Mouse (Mus musculus): Measurements from ENCODE around the gene Chrna9. TPM values are rescaled to one million over a fixed set of nuclear protein-coding genes. Genes with fewer than 3 reads are reported as not detected.

Chrna9 gene
- polyA plus RNA-seq (2016; fragmentation: Nextera tagmentation; extraction: Ambion mirVana): 0.26 TPM in 1 of 2 replicates, not detected in the other

GRCm38 (mm10) chr5:65934783-65935182, at the start of gene Chrna9:
TSS of gene Chrna9 (plus strand) at chr5:65934921.
- Histone ChIP-seq H3K4me2 (no peak within 1 kb of the TSS), H3K27me3 (replicated peaks) (no peaks in the 10 kb centered on the region)
- WGBS: 81% methylated on average over 5 of the region's 5 CpGs

GRCm38 (mm10) chr5:65885699-65886443, 48.9 kb upstream of the Chrna9 start:
- ATAC-seq (ENCODE audit: insufficient number of reproducible peaks, low FRiP score): no peak
- Histone ChIP-seq H3K9me3 (replicated peaks) (no peaks in the 10 kb centered on the region), H3K9ac (no peak overlapping the region), H3K4me1 (replicated peaks) (peaks cover 10% of the 10 kb centered on the region), H3K4me2 (no peak overlapping the region), H3K4me3 (no peak overlapping the region), H3K36me3 (no peaks in the 10 kb centered on the region), H3K27me3 (replicated peaks) (no peaks in the 10 kb centered on the region), H3K27ac (ENCODE audit: poor library complexity, severe bottlenecking) (no peak overlapping the region)
- WGBS: 69% methylated on average over 15 of the region's 15 CpGs

More at GRCm38 (mm10) chr5:65934783-65935182, at the start of gene Chrna9:
- Histone ChIP-seq H3K27ac (ENCODE audit: poor library complexity, severe bottlenecking) (no peak within 1 kb of the TSS), H3K4me1 (replicated peaks) (0 out of 2 replicates have a peak, but pooled peaks cover 8% of the 10 kb centered on the region), H3K4me3 (no peak within 1 kb of the TSS), H3K9ac (no peak within 1 kb of the TSS), H3K36me3 (no peaks in the 10 kb centered on the region), H3K9me3 (replicated peaks) (no peaks in the 10 kb centered on the region)
- ATAC-seq (ENCODE audit: insufficient number of reproducible peaks, low FRiP score): no peak

- Histone ChIP-seq H3K36me3 (no peaks in the 10 kb centered on the region), H3K4me3 (no peak overlapping the region), H3K4me2 (no peak overlapping the region), H3K9me3 (replicated peaks) (no peaks in the 10 kb centered on the region), H3K9ac (no peak overlapping the region), H3K4me1 (replicated peaks) (peaks cover 10% of the 10 kb centered on the region), H3K27ac (ENCODE audit: poor library complexity, severe bottlenecking) (no peak overlapping the region), H3K27me3 (replicated peaks) (no peaks in the 10 kb centered on the region)
- ATAC-seq (ENCODE audit: insufficient number of reproducible peaks, low FRiP score): no peak
- 88% methylated on average over 5 of the region's 5 CpGs for WGBS
Observed at GRCm38 (mm10) chr5:65888102-65888501, 46.6 kb upstream of the Chrna9 start.

- ATAC-seq (ENCODE audit: insufficient number of reproducible peaks, low FRiP score): peak; percentile 79
- H3K9me3 ChIP-seq (replicated peaks): no peaks in the 10 kb centered on the region
- H3K36me3 ChIP-seq: no peaks in the 10 kb centered on the region
- H3K9ac ChIP-seq: no peak overlapping the region
- no peak overlapping the region for H3K4me2 ChIP-seq
- H3K4me1 ChIP-seq (replicated peaks): peaks cover 10% of the 10 kb centered on the region
- H3K27me3 ChIP-seq (replicated peaks): no peaks in the 10 kb centered on the region
- H3K27ac ChIP-seq (ENCODE audit: poor library complexity, severe bottlenecking): peak overlapping the region; percentile 51
- H3K4me3 ChIP-seq: no peak overlapping the region
- 51% methylated on average over 5 of the region's 5 CpGs for WGBS
Observed at GRCm38 (mm10) chr5:65888998-65889397, 45.7 kb upstream of the Chrna9 start.

- ATAC-seq (ENCODE audit: insufficient number of reproducible peaks, low FRiP score): no peak
Observed at GRCm38 (mm10) chr5:65891251-65891826, 43.4 kb upstream of the Chrna9 start.

GRCm38 (mm10) chr5:65895121-65895692, 39.5 kb upstream of the Chrna9 start:
- no peak for ATAC-seq (ENCODE audit: insufficient number of reproducible peaks, low FRiP score)
- no peaks in the 10 kb centered on the region for H3K27me3 ChIP-seq (replicated peaks)
- H3K36me3 ChIP-seq: no peaks in the 10 kb centered on the region
- no peak overlapping the region for H3K9ac ChIP-seq
- no peak overlapping the region for H3K4me2 ChIP-seq
- no peaks in the 10 kb centered on the region for H3K9me3 ChIP-seq (replicated peaks)
- H3K4me1 ChIP-seq (replicated peaks): peaks cover 22% of the 10 kb centered on the region
- no peak overlapping the region for H3K27ac ChIP-seq (ENCODE audit: poor library complexity, severe bottlenecking)
- no peak overlapping the region for H3K4me3 ChIP-seq
- WGBS: 69% methylated on average over 6 of the region's 6 CpGs

More at GRCm38 (mm10) chr5:65891251-65891826, 43.4 kb upstream of the Chrna9 start:
- Histone ChIP-seq H3K9me3 (replicated peaks) (no peaks in the 10 kb centered on the region), H3K27me3 (replicated peaks) (no peaks in the 10 kb centered on the region), H3K27ac (ENCODE audit: poor library complexity, severe bottlenecking) (no peak overlapping the region), H3K4me3 (no peak overlapping the region), H3K4me1 (replicated peaks) (peaks cover 24% of the 10 kb centered on the region), H3K9ac (no peak overlapping the region), H3K4me2 (no peak overlapping the region), H3K36me3 (no peaks in the 10 kb centered on the region)
- WGBS: 85% methylated on average over 14 of the region's 14 CpGs

GRCm38 (mm10) chr5:65895764-65896163, 39.0 kb upstream of the Chrna9 start:
- no peaks in the 10 kb centered on the region for H3K36me3 ChIP-seq
- H3K27me3 ChIP-seq (replicated peaks): no peaks in the 10 kb centered on the region
- H3K9ac ChIP-seq: no peak overlapping the region
- peaks cover 26% of the 10 kb centered on the region for H3K4me1 ChIP-seq (replicated peaks)
- H3K27ac ChIP-seq (ENCODE audit: poor library complexity, severe bottlenecking): peak overlapping the region; percentile 48; the same call in 1 of the 2 replicates
- ATAC-seq (ENCODE audit: insufficient number of reproducible peaks, low FRiP score): no peak; the same call in 1 of the 2 replicates
- WGBS: 56% methylated on average over 7 of the region's 7 CpGs
- no peaks in the 10 kb centered on the region for H3K9me3 ChIP-seq (replicated peaks)
- no peak overlapping the region for H3K4me3 ChIP-seq
- H3K4me2 ChIP-seq: no peak overlapping the region

- peaks cover 1% of the 10 kb centered on the region; the same call in 1 of the 2 replicates for H3K9me3 ChIP-seq (replicated peaks)
- H3K27ac ChIP-seq (ENCODE audit: poor library complexity, severe bottlenecking): no peak overlapping the region
- no peaks in the 10 kb centered on the region for H3K27me3 ChIP-seq (replicated peaks)
- no peaks in the 10 kb centered on the region for H3K36me3 ChIP-seq
- H3K4me1 ChIP-seq (replicated peaks): peaks cover 27% of the 10 kb centered on the region
- no peak overlapping the region for H3K4me2 ChIP-seq
- no peak overlapping the region for H3K4me3 ChIP-seq
- WGBS: 80% methylated on average over 2 of the region's 2 CpGs
- H3K9ac ChIP-seq: no peak overlapping the region
- no peak for ATAC-seq (ENCODE audit: insufficient number of reproducible peaks, low FRiP score)
Observed at GRCm38 (mm10) chr5:65897731-65898130, 37.0 kb upstream of the Chrna9 start.

- WGBS: 69% methylated on average over 3 of the region's 3 CpGs
- Histone ChIP-seq H3K4me3 (no peak overlapping the region), H3K27me3 (replicated peaks) (no peaks in the 10 kb centered on the region), H3K9me3 (replicated peaks) (peaks cover 11% of the 10 kb centered on the region), H3K4me1 (replicated peaks) (peaks cover 27% of the 10 kb centered on the region), H3K36me3 (no peaks in the 10 kb centered on the region), H3K4me2 (no peak overlapping the region), H3K9ac (no peak overlapping the region), H3K27ac (ENCODE audit: poor library complexity, severe bottlenecking) (no peak overlapping the region)
- no peak for ATAC-seq (ENCODE audit: insufficient number of reproducible peaks, low FRiP score)
Observed at GRCm38 (mm10) chr5:65898683-65899082, 36.0 kb upstream of the Chrna9 start.

- Histone ChIP-seq H3K27me3 (replicated peaks) (no peaks in the 10 kb centered on the region), H3K4me1 (replicated peaks) (peaks cover 25% of the 10 kb centered on the region), H3K9ac (no peak overlapping the region), H3K9me3 (replicated peaks) (peaks cover 23% of the 10 kb centered on the region), H3K36me3 (no peaks in the 10 kb centered on the region), H3K27ac (ENCODE audit: poor library complexity, severe bottlenecking) (no peak overlapping the region), H3K4me3 (no peak overlapping the region), H3K4me2 (no peak overlapping the region)
- no peak for ATAC-seq (ENCODE audit: insufficient number of reproducible peaks, low FRiP score)
- WGBS: 87% methylated on average over 6 of the region's 6 CpGs
Observed at GRCm38 (mm10) chr5:65900113-65900512, 34.6 kb upstream of the Chrna9 start.

GRCm38 (mm10) chr5:65900862-65901265, 33.9 kb upstream of the Chrna9 start:
- H3K27ac ChIP-seq (ENCODE audit: poor library complexity, severe bottlenecking): no peak overlapping the region
- no peaks in the 10 kb centered on the region for H3K27me3 ChIP-seq (replicated peaks)
- H3K9ac ChIP-seq: no peak overlapping the region
- no peak overlapping the region for H3K4me2 ChIP-seq
- no peaks in the 10 kb centered on the region for H3K36me3 ChIP-seq
- H3K4me3 ChIP-seq: no peak overlapping the region
- H3K4me1 ChIP-seq (replicated peaks): peaks cover 17% of the 10 kb centered on the region
- peak; percentile 77 for ATAC-seq (ENCODE audit: insufficient number of reproducible peaks, low FRiP score)
- 49% methylated on average over 7 of the region's 7 CpGs for WGBS
- H3K9me3 ChIP-seq (replicated peaks): peaks cover 24% of the 10 kb centered on the region
